Mouse (Mus musculus): ENCODE results near the gene Prdm16. TPM values are rescaled to one million over a fixed set of nuclear protein-coding genes. Genes with fewer than 3 reads are reported as not detected.

Gene Prdm16
- polyA plus RNA-seq, 1 experiment from 2014 or later, result 12.5 TPM

- H3K4me3 ChIP-seq (replicated peaks), result no peak overlapping the region
- 94% methylated on average over 10 of the region's 10 CpGs for WGBS
- no peaks in the 10 kb centered on the region for H3K27me3 ChIP-seq
- no peaks in the 10 kb centered on the region for H3K36me3 ChIP-seq
- H3K9ac ChIP-seq (replicated peaks), result no peak overlapping the region
- no peak overlapping the region for H3K4me2 ChIP-seq (replicated peaks)
- ATAC-seq, result no peak
- no peaks in the 10 kb centered on the region for H3K9me3 ChIP-seq
- H3K4me1 ChIP-seq (replicated peaks), result no peaks in the 10 kb centered on the region
- no peak overlapping the region for H3K27ac ChIP-seq
These were observed 260.6 kb downstream of the Prdm16 start for GRCm38 (mm10) chr4:154375939-154376625.

GRCm38 (mm10) chr4:154371542-154372247 is 265.0 kb downstream of the Prdm16 start:
- WGBS, result 87% methylated on average over 13 of the region's 13 CpGs
- Histone ChIP-seq H3K4me3 (replicated peaks) (no peak overlapping the region), H3K27me3 (no peaks in the 10 kb centered on the region), H3K4me2 (replicated peaks) (no peak overlapping the region), H3K4me1 (replicated peaks) (peaks cover 5% of the 10 kb centered on the region; the same call in 1 of the 2 replicates), H3K36me3 (no peaks in the 10 kb centered on the region), H3K9me3 (no peaks in the 10 kb centered on the region), H3K9ac (replicated peaks) (no peak overlapping the region), H3K27ac (no peak overlapping the region)
- no peak for ATAC-seq

GRCm38 (mm10) chr4:154370841-154371240 is 265.8 kb downstream of the Prdm16 start:
- H3K4me2 ChIP-seq (replicated peaks), result no peak overlapping the region

GRCm38 (mm10) chr4:154369089-154369488 is 267.6 kb downstream of the Prdm16 start:
- no peak overlapping the region for H3K4me3 ChIP-seq (replicated peaks)
- H3K27me3 ChIP-seq, result 0 out of 2 replicates have a peak, but pooled peaks cover 2% of the 10 kb centered on the region
- H3K9ac ChIP-seq (replicated peaks), result no peak overlapping the region
- 83% methylated on average over 5 of the region's 5 CpGs for WGBS
- H3K4me2 ChIP-seq (replicated peaks), result no peak overlapping the region
- H3K27ac ChIP-seq, result no peak overlapping the region
- H3K36me3 ChIP-seq, result no peaks in the 10 kb centered on the region
- ATAC-seq, result no peak
- H3K9me3 ChIP-seq, result no peaks in the 10 kb centered on the region
- peaks cover 18% of the 10 kb centered on the region for H3K4me1 ChIP-seq (replicated peaks)

More at GRCm38 (mm10) chr4:154370841-154371240, 265.8 kb downstream of the Prdm16 start:
- Histone ChIP-seq H3K36me3 (no peaks in the 10 kb centered on the region), H3K27ac (no peak overlapping the region), H3K9me3 (no peaks in the 10 kb centered on the region), H3K4me3 (replicated peaks) (no peak overlapping the region), H3K27me3 (no peaks in the 10 kb centered on the region), H3K9ac (replicated peaks) (no peak overlapping the region), H3K4me1 (replicated peaks) (peaks cover 13% of the 10 kb centered on the region)
- WGBS, result 74% methylated on average over 8 of the region's 8 CpGs
- ATAC-seq, result no peak

GRCm38 (mm10) chr4:154366836-154367235 is 269.8 kb downstream of the Prdm16 start:
- 82% methylated on average over 6 of the region's 6 CpGs for WGBS
- no peak overlapping the region for H3K4me2 ChIP-seq (replicated peaks)
- H3K36me3 ChIP-seq, result no peaks in the 10 kb centered on the region
- peaks cover 18% of the 10 kb centered on the region for H3K4me1 ChIP-seq (replicated peaks)
- no peak for ATAC-seq
- H3K9me3 ChIP-seq, result no peaks in the 10 kb centered on the region
- H3K27me3 ChIP-seq, result 0 out of 2 replicates have a peak, but pooled peaks cover 2% of the 10 kb centered on the region
- H3K4me3 ChIP-seq (replicated peaks), result no peak overlapping the region
- H3K27ac ChIP-seq, result no peak overlapping the region
- H3K9ac ChIP-seq (replicated peaks), result no peak overlapping the region

GRCm38 (mm10) chr4:154364752-154365151 is 271.9 kb downstream of the Prdm16 start:
- Histone ChIP-seq H3K27me3 (0 out of 2 replicates have a peak, but pooled peaks cover 2% of the 10 kb centered on the region), H3K9me3 (no peaks in the 10 kb centered on the region), H3K4me3 (replicated peaks) (no peak overlapping the region), H3K9ac (replicated peaks) (no peak overlapping the region), H3K27ac (no peak overlapping the region), H3K36me3 (no peaks in the 10 kb centered on the region), H3K4me1 (replicated peaks) (peaks cover 14% of the 10 kb centered on the region), H3K4me2 (replicated peaks) (no peak overlapping the region)
- ATAC-seq, result no peak
- 87% methylated on average over 2 of the region's 2 CpGs for WGBS

- no peak overlapping the region for H3K4me3 ChIP-seq (replicated peaks)
- H3K9me3 ChIP-seq, result no peaks in the 10 kb centered on the region
- no peak overlapping the region for H3K27ac ChIP-seq
- no peak overlapping the region for H3K9ac ChIP-seq (replicated peaks)
- WGBS, result 65% methylated on average over 3 of the region's 3 CpGs
- peaks cover 7% of the 10 kb centered on the region; the same call in 1 of the 2 replicates for H3K27me3 ChIP-seq
- H3K36me3 ChIP-seq, result no peaks in the 10 kb centered on the region
- no peak for ATAC-seq
- peaks cover 17% of the 10 kb centered on the region for H3K4me1 ChIP-seq (replicated peaks)
- no peak overlapping the region for H3K4me2 ChIP-seq (replicated peaks)
These were observed 275.8 kb downstream of the Prdm16 start for GRCm38 (mm10) chr4:154360850-154361249.

GRCm38 (mm10) chr4:154360441-154360840 is 276.2 kb downstream of the Prdm16 start:
- 91% methylated on average over 6 of the region's 7 CpGs for WGBS
- ATAC-seq, result no peak
- Histone ChIP-seq H3K36me3 (no peaks in the 10 kb centered on the region), H3K4me1 (replicated peaks) (peaks cover 13% of the 10 kb centered on the region; the same call in 1 of the 2 replicates), H3K27me3 (peaks cover 7% of the 10 kb centered on the region; the same call in 1 of the 2 replicates), H3K4me3 (replicated peaks) (no peak overlapping the region), H3K9ac (replicated peaks) (no peak overlapping the region), H3K4me2 (replicated peaks) (no peak overlapping the region), H3K27ac (no peak overlapping the region), H3K9me3 (no peaks in the 10 kb centered on the region)

GRCm38 (mm10) chr4:154359762-154360300 is 276.8 kb downstream of the Prdm16 start:
- H3K4me2 ChIP-seq (replicated peaks), result no peak overlapping the region
- no peaks in the 10 kb centered on the region for H3K9me3 ChIP-seq
- H3K9ac ChIP-seq (replicated peaks), result no peak overlapping the region
- H3K4me1 ChIP-seq (replicated peaks), result peaks cover 12% of the 10 kb centered on the region; the same call in 1 of the 2 replicates
- no peak for ATAC-seq
- 83% methylated on average over 9 of the region's 9 CpGs for WGBS
- no peak overlapping the region for H3K4me3 ChIP-seq (replicated peaks)
- H3K27ac ChIP-seq, result no peak overlapping the region
- peaks cover 5% of the 10 kb centered on the region; the same call in 1 of the 2 replicates for H3K27me3 ChIP-seq
- H3K36me3 ChIP-seq, result no peaks in the 10 kb centered on the region

GRCm38 (mm10) chr4:154358816-154359215 is 277.9 kb downstream of the Prdm16 start:
- peaks cover 12% of the 10 kb centered on the region; the same call in 1 of the 2 replicates for H3K4me1 ChIP-seq (replicated peaks)
- H3K27ac ChIP-seq, result no peak overlapping the region
- no peaks in the 10 kb centered on the region for H3K36me3 ChIP-seq
- H3K9me3 ChIP-seq, result no peaks in the 10 kb centered on the region
- 43% methylated on average over 11 of the region's 11 CpGs for WGBS
- H3K4me2 ChIP-seq (replicated peaks), result no peak overlapping the region
- peak; percentile 34; the same call in 1 of the 2 replicates for ATAC-seq
- H3K4me3 ChIP-seq (replicated peaks), result no peak overlapping the region
- no peak overlapping the region for H3K9ac ChIP-seq (replicated peaks)
- peaks cover 7% of the 10 kb centered on the region; the same call in 1 of the 2 replicates for H3K27me3 ChIP-seq

- WGBS, result 64% methylated on average over 5 of the region's 5 CpGs
- no peak overlapping the region for H3K27ac ChIP-seq
- peaks cover 12% of the 10 kb centered on the region; the same call in 1 of the 2 replicates for H3K4me1 ChIP-seq (replicated peaks)
- H3K9ac ChIP-seq (replicated peaks), result no peak overlapping the region
- H3K36me3 ChIP-seq, result no peaks in the 10 kb centered on the region
- ATAC-seq, result no peak
- no peak overlapping the region for H3K4me2 ChIP-seq (replicated peaks)
- H3K9me3 ChIP-seq, result no peaks in the 10 kb centered on the region
- no peak overlapping the region for H3K4me3 ChIP-seq (replicated peaks)
- H3K27me3 ChIP-seq, result peaks cover 8% of the 10 kb centered on the region; the same call in 1 of the 2 replicates
These were observed 278.3 kb downstream of the Prdm16 start for GRCm38 (mm10) chr4:154358370-154358769.

GRCm38 (mm10) chr4:154355408-154355807 is 281.3 kb downstream of the Prdm16 start:
- H3K27me3 ChIP-seq, result peaks cover 8% of the 10 kb centered on the region; the same call in 1 of the 2 replicates
- 98% methylated on average over 5 of the region's 5 CpGs for WGBS
- no peaks in the 10 kb centered on the region for H3K9me3 ChIP-seq
- no peak overlapping the region for H3K4me2 ChIP-seq (replicated peaks)
- no peak overlapping the region for H3K9ac ChIP-seq (replicated peaks)
- peaks cover 17% of the 10 kb centered on the region; the same call in 1 of the 2 replicates for H3K4me1 ChIP-seq (replicated peaks)
- no peaks in the 10 kb centered on the region for H3K36me3 ChIP-seq
- no peak overlapping the region for H3K4me3 ChIP-seq (replicated peaks)
- no peak overlapping the region for H3K27ac ChIP-seq
- ATAC-seq, result no peak
